Mouse (Mus musculus): Measurements from ENCODE around the gene Erc1. TPM values are rescaled to one million over a fixed set of nuclear protein-coding genes. Genes with fewer than 3 reads are reported as not detected.

The Erc1 gene
- polyA plus RNA-seq, 1 experiment = 8.4 TPM

- TF ChIP-seq TCF12 (IDR thresholded peaks at IDR 0.05; ENCODE audit: insufficient read depth, poor library complexity, severe bottlenecking) = no peak
- no peak for TF ChIP-seq MYOG (IDR thresholded peaks at IDR 0.05; ENCODE audit: control insufficient read depth in 1 of 3, insufficient read depth in 1 of 3, insufficient read length in 2 of 3, low read depth in 2 of 3)
- TF ChIP-seq POLR2A (IDR thresholded peaks at IDR 0.05; ENCODE audit: insufficient read length, low read depth) = no peak
- no peak for TF ChIP-seq SRF (IDR thresholded peaks at IDR 0.05; ENCODE audit: control insufficient read depth, insufficient read length, low read depth)
- no peak for TF ChIP-seq POLR2AphosphoS2 (IDR thresholded peaks at IDR 0.05; ENCODE audit: insufficient read length, low read depth)
- no peaks in the 10 kb centered on the region for H3K79me2 ChIP-seq (ENCODE audit: control insufficient read depth, insufficient read depth)
- H3K27me3 ChIP-seq (ENCODE audit: control insufficient read depth, insufficient read depth, insufficient read length) = no peaks in the 10 kb centered on the region
- no peak overlapping the region for H3K4me2 ChIP-seq (ENCODE audit: low read depth)
- no peaks in the 10 kb centered on the region for H3K36me3 ChIP-seq (ENCODE audit: control insufficient read depth, insufficient read depth)
- H3K4me3 ChIP-seq = no peak overlapping the region
- no peak overlapping the region for H3ac ChIP-seq (ENCODE audit: control insufficient read depth, insufficient read length)
Observed at GRCm38 (mm10) chr6:119861519-119861918, 13.6 kb upstream of the Erc1 start.

- H3K79me2 ChIP-seq (ENCODE audit: control insufficient read depth, insufficient read depth) = no peaks in the 10 kb centered on the region
- H3ac ChIP-seq (ENCODE audit: control insufficient read depth, insufficient read length) = no peak overlapping the region
- H3K36me3 ChIP-seq (ENCODE audit: control insufficient read depth, insufficient read depth) = no peaks in the 10 kb centered on the region
- no peak overlapping the region for H3K4me2 ChIP-seq (ENCODE audit: low read depth)
- H3K4me3 ChIP-seq = no peak overlapping the region
- H3K27me3 ChIP-seq (ENCODE audit: control insufficient read depth, insufficient read depth, insufficient read length) = no peaks in the 10 kb centered on the region
- TF ChIP-seq TCF12 (IDR thresholded peaks at IDR 0.05; ENCODE audit: insufficient read depth, poor library complexity, severe bottlenecking) = no peak
Observed at GRCm38 (mm10) chr6:119860236-119860635, 12.3 kb upstream of the Erc1 start.

DNA sequence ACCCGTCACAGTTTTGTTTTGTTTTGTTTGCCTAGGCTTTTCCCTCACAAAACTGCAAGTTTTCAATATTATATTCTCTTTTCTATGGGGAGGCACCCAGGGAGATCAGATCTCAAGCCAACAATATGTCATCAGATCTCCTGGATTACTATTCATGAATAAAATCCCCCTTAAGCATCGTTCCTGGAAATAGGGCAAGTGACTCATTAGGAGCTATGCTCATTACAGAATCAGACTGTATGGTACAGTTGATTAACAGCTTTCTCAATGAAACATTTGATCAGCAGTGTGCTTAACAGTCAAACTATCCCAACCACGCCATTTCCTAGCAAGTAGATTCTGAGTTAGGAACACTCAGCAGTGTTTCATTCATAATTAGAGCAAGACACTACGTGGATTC is 7.5 kb upstream of the Erc1 start:
- no peak overlapping the region for H3K4me2 ChIP-seq (ENCODE audit: low read depth)

GRCm38 (mm10) chr6:119854156-119854555 is 6.2 kb upstream of the Erc1 start:
- Histone ChIP-seq H3ac (ENCODE audit: control insufficient read depth, insufficient read length) (no peak overlapping the region), H3K4me2 (ENCODE audit: low read depth) (no peak overlapping the region), H3K79me2 (ENCODE audit: control insufficient read depth, insufficient read depth) (no peaks in the 10 kb centered on the region), H3K4me3 (no peak overlapping the region), H3K36me3 (ENCODE audit: control insufficient read depth, insufficient read depth) (no peaks in the 10 kb centered on the region), H3K27me3 (ENCODE audit: control insufficient read depth, insufficient read depth, insufficient read length) (no peaks in the 10 kb centered on the region)
- TF ChIP-seq REST (IDR thresholded peaks at IDR 0.05; ENCODE audit: insufficient read depth, insufficient read length) (no peak), POLR2AphosphoS2 (IDR thresholded peaks at IDR 0.05; ENCODE audit: insufficient read length, low read depth) (no peak), E2F4 (IDR thresholded peaks at IDR 0.05; ENCODE audit: insufficient read depth) (no peak)

More for the DNA sequence above, 7.5 kb upstream of the Erc1 start:
- Histone ChIP-seq H3K4me3 (no peak overlapping the region), H3K27me3 (ENCODE audit: control insufficient read depth, insufficient read depth, insufficient read length) (no peaks in the 10 kb centered on the region), H3K36me3 (ENCODE audit: control insufficient read depth, insufficient read depth) (no peaks in the 10 kb centered on the region), H3K79me2 (ENCODE audit: control insufficient read depth, insufficient read depth) (no peaks in the 10 kb centered on the region), H3ac (ENCODE audit: control insufficient read depth, insufficient read length) (no peak overlapping the region)
- no peak for TF ChIP-seq MAX (IDR thresholded peaks at IDR 0.05; ENCODE audit: low read depth)
- TF ChIP-seq TCF3 (IDR thresholded peaks at IDR 0.05; ENCODE audit: insufficient read length, low read depth) = no peak
- no peak for TF ChIP-seq MYOD1 (IDR thresholded peaks at IDR 0.05; ENCODE audit: control insufficient read depth in 1 of 3, insufficient read length in 2 of 3, low read depth in 2 of 3)
- no peak for TF ChIP-seq TCF12 (IDR thresholded peaks at IDR 0.05; ENCODE audit: insufficient read depth, poor library complexity, severe bottlenecking)
- no peak for TF ChIP-seq POLR2A (IDR thresholded peaks at IDR 0.05; ENCODE audit: insufficient read length, low read depth)
- TF ChIP-seq CEBPB (IDR thresholded peaks at IDR 0.05; ENCODE audit: insufficient read depth, poor library complexity, severe bottlenecking) = no peak

GRCm38 (mm10) chr6:119849858-119850257 is 1.9 kb upstream of the Erc1 start:
- H3K36me3 ChIP-seq (ENCODE audit: control insufficient read depth, insufficient read depth) = no peaks in the 10 kb centered on the region
- H3K79me2 ChIP-seq (ENCODE audit: control insufficient read depth, insufficient read depth) = peaks cover 28% of the 10 kb centered on the region
- no peaks in the 10 kb centered on the region for H3K27me3 ChIP-seq (ENCODE audit: control insufficient read depth, insufficient read depth, insufficient read length)
- H3K4me2 ChIP-seq (ENCODE audit: low read depth) = no peak overlapping the region
- no peak overlapping the region for H3K4me3 ChIP-seq
- TF ChIP-seq POLR2AphosphoS2 (IDR thresholded peaks at IDR 0.05; ENCODE audit: insufficient read length, low read depth) = no peak
- no peak for TF ChIP-seq MYOD1 (IDR thresholded peaks at IDR 0.05; ENCODE audit: control insufficient read depth in 1 of 3, insufficient read length in 2 of 3, low read depth in 2 of 3)
- TF ChIP-seq POLR2A (IDR thresholded peaks at IDR 0.05; ENCODE audit: insufficient read length, low read depth) = no peak
- no peak for TF ChIP-seq CEBPB (IDR thresholded peaks at IDR 0.05; ENCODE audit: insufficient read depth, poor library complexity, severe bottlenecking)
- no peak for TF ChIP-seq MYOG (IDR thresholded peaks at IDR 0.05; ENCODE audit: control insufficient read depth in 1 of 3, insufficient read depth in 1 of 3, insufficient read length in 2 of 3, low read depth in 2 of 3)
- no peak for TF ChIP-seq MAX (IDR thresholded peaks at IDR 0.05; ENCODE audit: low read depth)
- no peak for TF ChIP-seq TCF12 (IDR thresholded peaks at IDR 0.05; ENCODE audit: insufficient read depth, poor library complexity, severe bottlenecking)
- no peak for TF ChIP-seq REST (IDR thresholded peaks at IDR 0.05; ENCODE audit: insufficient read depth, insufficient read length)
- TF ChIP-seq SRF (IDR thresholded peaks at IDR 0.05; ENCODE audit: control insufficient read depth, insufficient read length, low read depth) = no peak
- no peak overlapping the region for H3ac ChIP-seq (ENCODE audit: control insufficient read depth, insufficient read length)

- H3K4me3 ChIP-seq = peak overlapping the region; percentile 60
- no peaks in the 10 kb centered on the region for H3K36me3 ChIP-seq (ENCODE audit: control insufficient read depth, insufficient read depth)
- peaks cover 34% of the 10 kb centered on the region for H3K79me2 ChIP-seq (ENCODE audit: control insufficient read depth, insufficient read depth)
- TF ChIP-seq REST (IDR thresholded peaks at IDR 0.05; ENCODE audit: insufficient read depth, insufficient read length) = no peak
- no peak for TF ChIP-seq TCF12 (IDR thresholded peaks at IDR 0.05; ENCODE audit: insufficient read depth, poor library complexity, severe bottlenecking)
- no peak for TF ChIP-seq MYOG (IDR thresholded peaks at IDR 0.05; ENCODE audit: control insufficient read depth in 1 of 3, insufficient read depth in 1 of 3, insufficient read length in 2 of 3, low read depth in 2 of 3)
- TF ChIP-seq MYOD1 (IDR thresholded peaks at IDR 0.05; ENCODE audit: control insufficient read depth in 1 of 3, insufficient read length in 2 of 3, low read depth in 2 of 3) = no peak
- TF ChIP-seq POLR2AphosphoS2 (IDR thresholded peaks at IDR 0.05; ENCODE audit: insufficient read length, low read depth) = no peak
- TF ChIP-seq USF1 (IDR thresholded peaks at IDR 0.05; ENCODE audit: low read depth) = no peak
- no peak for TF ChIP-seq POLR2A (IDR thresholded peaks at IDR 0.05; ENCODE audit: insufficient read length, low read depth)
- TF ChIP-seq CEBPB (IDR thresholded peaks at IDR 0.05; ENCODE audit: insufficient read depth, poor library complexity, severe bottlenecking) = no peak
- no peak for TF ChIP-seq TCF3 (IDR thresholded peaks at IDR 0.05; ENCODE audit: insufficient read length, low read depth)
- TF ChIP-seq MAX (IDR thresholded peaks at IDR 0.05; ENCODE audit: low read depth) = no peak
- TF ChIP-seq SRF (IDR thresholded peaks at IDR 0.05; ENCODE audit: control insufficient read depth, insufficient read length, low read depth) = no peak
- no peak for TF ChIP-seq E2F4 (IDR thresholded peaks at IDR 0.05; ENCODE audit: insufficient read depth)
- no peak overlapping the region for H3ac ChIP-seq (ENCODE audit: control insufficient read depth, insufficient read length)
- peak overlapping the region; percentile 74 for H3K4me2 ChIP-seq (ENCODE audit: low read depth)
- H3K27me3 ChIP-seq (ENCODE audit: control insufficient read depth, insufficient read depth, insufficient read length) = no peaks in the 10 kb centered on the region
Observed at GRCm38 (mm10) chr6:119849348-119849709, 1.4 kb upstream of the Erc1 start.
